Mouse (Mus musculus): ENCODE measurements around the gene Sema5a.

DNA sequence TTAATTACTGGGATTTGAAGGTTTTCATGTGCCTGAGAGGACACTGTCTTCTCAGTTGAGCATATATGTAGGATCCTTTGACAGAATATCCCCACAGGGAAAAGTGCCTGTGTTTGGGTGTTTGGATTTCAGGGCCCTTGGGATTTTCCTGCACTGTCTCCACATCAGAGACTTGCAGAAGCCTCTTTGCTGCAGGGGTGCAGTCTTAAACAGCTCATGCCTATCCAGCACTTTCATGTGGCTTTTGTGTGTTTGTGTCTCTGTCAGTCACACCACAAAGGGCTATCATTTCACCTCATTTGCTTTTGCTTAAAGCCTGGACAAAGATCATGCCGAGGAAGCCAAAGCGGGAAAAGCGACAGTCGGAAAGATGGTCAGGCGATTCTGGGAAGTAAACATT is 108.9 kb downstream of the Sema5a start:
- no peak for TF ChIP-seq CTCF (IDR thresholded peaks at IDR 0.05; ENCODE audit: borderline replicate concordance, extremely low read depth, insufficient read depth, insufficient read length)
- no peak for TF ChIP-seq POLR2A (IDR thresholded peaks at IDR 0.05; ENCODE audit: borderline replicate concordance, extremely low read depth, insufficient read depth, insufficient read length, poor library complexity, severe bottlenecking)

Measured in brain, embryonic 14.5 days (tissue).